In the genomic region with DNA sequence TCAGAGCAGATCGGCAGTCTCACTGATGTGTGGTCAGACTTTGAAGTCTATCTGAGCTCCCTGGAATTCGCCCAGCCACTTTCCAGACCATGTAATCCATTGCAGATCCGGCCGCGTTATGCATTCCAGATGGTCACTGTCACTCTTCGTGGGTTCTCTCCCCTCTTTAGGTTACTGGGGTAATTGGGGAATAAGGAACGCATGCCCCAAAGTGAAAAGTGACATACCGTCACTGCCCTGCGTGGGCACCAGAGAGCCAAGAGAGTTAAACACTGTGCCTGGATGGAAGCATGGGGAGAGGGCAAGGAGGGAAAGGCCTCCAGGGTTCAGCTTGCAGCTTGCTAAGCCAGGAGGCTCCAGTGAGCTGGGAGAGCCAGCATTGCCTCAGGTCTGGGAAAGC, we compare ENCODE assay signal across 8 mouse cellular contexts.
DNase-seq lines count a peak whose midpoint lies in the region; ATAC-seq and TF ChIP-seq lines count a peak whose summit lies in the region.
"Had no signal": no experiment of that assay in that cellular context is flagged by ENCODE, and none has a peak within 500 bp of the region (broad histone marks: within the 10 kb centered on the region; RNA-seq: fewer than 3 reads in every experiment).

No protein-coding gene starts in this region.

- peak; percentile 58 for ATAC-seq in lung, embryonic 14.5 days (ENCODE audit: insufficient read depth)

- no peak overlapping the region for H3K4me3 ChIP-seq in lung, embryonic 14.5 days (ENCODE audit: low read depth, low read length)
- H3K4me3 ChIP-seq: forebrain, embryonic 12.5 days had no signal

- H3K4me1 ChIP-seq in lung, embryonic 14.5 days (ENCODE audit: insufficient read depth) = peaks cover 7% of the 10 kb centered on the region; the same call in 1 of the 2 replicates

- H3K4me2 ChIP-seq in lung, embryonic 14.5 days = no peak overlapping the region
- H3K4me2 ChIP-seq: forebrain, embryonic 12.5 days had no signal

- no peaks in the 10 kb centered on the region for H3K27me3 ChIP-seq in lung, embryonic 14.5 days (ENCODE audit: insufficient read depth, low read length)

- H3K27ac ChIP-seq in lung, embryonic 14.5 days (ENCODE audit: low read depth) = peak overlapping the region; percentile 69; the same call in 1 of the 2 replicates
- H3K27ac ChIP-seq: forebrain, embryonic 12.5 days had no signal

- H3K9ac ChIP-seq in lung, embryonic 14.5 days = no peak overlapping the region
- H3K9ac ChIP-seq: forebrain, embryonic 12.5 days had no signal

- H3K9me3 ChIP-seq in lung, embryonic 14.5 days (ENCODE audit: low read depth, low read length) = no peaks in the 10 kb centered on the region
- H3K9me3 ChIP-seq: forebrain, embryonic 12.5 days had no signal

- peak; percentile 43 for TF ChIP-seq CTCF in lung, embryonic 14.5 days (IDR thresholded peaks at IDR 0.05; ENCODE audit: low read depth)

- 21% methylated on average over 9 of the region's 9 CpGs for WGBS in lung, embryonic 14.5 days

- no peaks in the 10 kb centered on the region for H3K36me3 ChIP-seq in lung, embryonic 14.5 days (ENCODE audit: insufficient read depth)
- H3K36me3 ChIP-seq: forebrain, embryonic 12.5 days had no signal

- DNase-seq in lung, embryonic 14.5 days = peak; percentile 83
- no peak for DNase-seq in lung, postnatal 14 days
- DNase-seq in adrenal gland, postnatal 36 days = peak; percentile 35 to 58
- peak; percentile 91 for DNase-seq in forelimb bud, embryonic 11.5 days (ENCODE audit: low read depth, low spot score)
- DNase-seq in lung, postnatal 10 days = peak; percentile 49
- no peak for DNase-seq in left cerebral cortex, adult 9 months (ENCODE audit: low spot score in 2 of 2)
- DNase-seq in thymus, postnatal 4 days = no peak

Comparison
In these comparisons a context has a peak if more than half of its experiments do, and no peak if none do; other contexts are left out.
1. DNase-seq: peak in lung, embryonic 14.5 days (single experiment), adrenal gland, postnatal 36 days (2 of 2), forelimb bud, embryonic 11.5 days (single experiment) and lung, postnatal 10 days (single experiment); none in lung, postnatal 14 days (single experiment), left cerebral cortex, adult 9 months (0 of 2) and thymus, postnatal 4 days (single experiment).